Mouse (Mus musculus) ES-CJ7 (cell line): ENCODE measurements around the gene AC161166.1.
"Not testable (repeated sequence)": the region's sequence is repeated elsewhere in the genome, so short reads cannot be mapped to it uniquely, and the experiment has no call there.

Experiments used
- DNase-seq: peaks from one replicate; pipeline ENCODE4 v3.0.0; 2011; ENCODE audit warnings: low read depth, low spot score

AC161166.1 gene

DNA sequence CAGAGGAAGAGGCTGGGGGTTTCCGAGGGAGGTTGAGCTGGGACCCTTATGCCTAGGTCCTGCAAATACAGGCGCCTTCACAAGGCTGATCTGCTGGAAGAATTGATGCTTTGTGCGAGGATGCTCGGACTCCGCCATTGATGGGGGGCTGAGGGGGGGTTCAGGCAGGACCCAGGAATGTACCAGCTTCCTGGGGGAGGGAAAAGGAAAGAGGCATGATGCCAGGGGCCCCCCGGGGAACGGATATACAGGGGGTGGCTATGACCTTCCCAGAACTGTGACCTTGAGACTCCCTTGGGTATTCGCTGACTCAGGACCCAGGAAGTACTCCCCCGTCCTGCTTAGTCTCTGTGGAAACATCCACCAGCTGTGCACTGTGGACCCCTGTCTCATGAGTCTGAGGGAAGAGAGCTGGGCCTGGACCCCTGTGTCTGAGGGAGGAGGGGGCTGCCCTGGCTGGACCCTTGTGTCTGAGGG is 25.6 kb downstream of the AC161166.1 start:
- no peak for DNase-seq

DNA sequence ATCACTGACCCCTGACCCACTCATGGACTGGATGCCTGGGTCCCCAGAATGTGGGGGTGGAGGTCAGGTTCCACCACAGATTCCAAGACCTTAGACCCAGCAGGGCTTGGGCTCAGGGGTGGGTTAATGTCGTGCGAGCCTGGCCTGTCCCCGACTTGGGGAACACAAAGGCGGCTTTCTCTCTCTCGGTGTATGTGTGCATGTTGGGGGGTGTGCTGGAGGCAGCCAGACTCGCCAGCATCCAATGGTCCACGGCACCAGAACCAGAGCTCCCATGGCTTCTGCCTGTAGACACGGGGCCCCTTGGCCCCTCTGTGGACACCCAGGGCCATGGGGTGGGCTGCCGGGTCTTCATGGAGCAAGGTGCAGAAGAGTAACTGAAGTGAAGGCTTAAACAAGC is 26.8 kb downstream of the AC161166.1 start:
- no peak for DNase-seq

DNA sequence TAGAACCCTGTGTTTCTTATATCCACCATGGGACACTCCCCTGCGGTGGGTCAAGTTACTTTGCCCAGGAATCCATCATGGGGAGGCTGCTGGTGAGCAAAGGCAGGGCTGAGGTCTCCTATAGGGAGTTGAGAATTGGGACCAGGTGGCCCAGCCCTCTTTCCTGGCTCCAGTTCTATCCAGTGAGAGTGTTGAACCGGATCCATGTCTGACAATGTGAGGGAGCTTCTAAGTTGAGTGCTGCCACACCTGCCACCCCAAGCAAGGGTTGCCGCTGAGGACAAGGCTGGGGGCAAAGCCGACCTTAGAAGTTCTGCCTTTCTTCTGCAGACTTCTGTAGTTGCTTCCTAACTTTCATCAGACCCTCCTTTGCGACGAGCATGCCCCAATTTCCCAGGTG is 29.0 kb downstream of the AC161166.1 start:
- DNase-seq: not testable (repeated sequence)

DNA sequence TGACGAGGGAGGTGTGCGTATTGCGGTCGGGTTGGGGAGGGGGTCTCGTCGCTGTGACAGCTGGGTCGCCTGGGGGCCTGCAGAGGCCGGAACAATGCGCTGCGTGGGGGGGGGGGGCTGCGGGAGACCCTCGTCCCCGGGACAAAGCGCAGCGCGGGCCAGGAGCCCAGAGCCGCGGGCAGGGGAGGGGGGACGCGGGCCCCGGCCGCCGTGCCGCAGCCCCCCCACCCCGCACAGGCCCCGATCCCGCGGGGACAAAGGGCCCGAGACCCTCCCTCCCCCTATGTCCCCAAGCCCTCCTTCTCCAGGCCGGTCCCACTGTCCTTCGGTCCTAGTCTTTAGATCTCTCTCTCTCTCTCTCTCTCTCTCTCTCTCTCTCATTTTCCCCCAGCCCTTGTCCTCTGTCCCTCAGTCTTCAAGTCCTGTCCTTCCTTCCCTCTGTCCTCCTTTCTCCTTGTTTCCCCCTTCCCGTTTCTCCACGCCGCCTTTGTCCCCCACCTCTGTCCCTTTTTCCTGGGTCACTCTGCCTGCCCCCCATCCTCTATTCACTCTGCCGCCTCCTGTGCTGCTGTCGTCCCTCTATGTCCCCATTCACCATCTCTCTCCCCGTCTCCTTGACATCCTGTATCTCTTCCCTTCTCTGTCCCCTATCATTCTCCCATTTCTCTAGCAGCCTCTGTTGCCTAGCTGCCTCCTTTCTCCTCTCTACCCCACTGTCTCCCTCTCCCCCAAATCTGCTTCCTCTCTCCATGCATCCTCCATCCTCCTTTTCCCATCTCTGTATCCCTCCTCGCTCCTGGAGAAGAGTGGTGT is 29.8 kb downstream of the AC161166.1 start:
- DNase-seq: no peak

DNA sequence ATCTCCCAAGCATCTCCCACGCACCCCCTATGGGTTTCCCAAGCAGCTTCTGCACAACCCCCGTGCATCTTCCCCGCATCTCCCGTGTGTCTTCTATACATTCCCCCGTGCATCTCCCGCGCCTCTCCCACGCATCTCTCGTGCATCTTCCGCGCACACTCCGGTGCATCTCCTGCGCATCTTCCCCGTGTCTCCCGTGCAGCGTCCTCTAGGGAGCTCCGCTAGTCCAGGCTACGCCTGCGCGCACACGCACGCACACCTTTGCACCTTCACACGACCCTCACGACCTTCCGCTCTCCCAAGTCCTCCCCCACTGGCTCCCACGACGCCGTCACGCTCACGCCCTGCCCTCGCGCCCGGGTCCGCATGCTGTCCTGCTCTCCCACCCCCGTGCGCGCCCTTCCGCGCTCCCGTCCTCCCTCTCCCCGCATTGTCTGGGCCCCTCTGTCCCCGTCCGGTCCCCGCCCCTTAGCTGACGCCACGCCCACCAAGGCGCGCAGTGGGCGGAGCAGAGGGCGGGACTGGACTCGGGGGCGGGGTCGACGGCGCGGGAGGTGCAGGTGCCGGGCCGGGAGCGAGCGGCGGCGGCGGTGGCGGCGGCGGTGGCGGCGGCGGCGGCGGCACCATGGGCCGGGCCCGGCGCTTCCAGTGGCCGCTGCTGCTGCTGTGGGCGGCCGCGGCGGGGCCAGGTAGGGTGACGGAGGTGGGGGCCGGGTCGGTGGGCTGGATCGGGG is 30.6 kb downstream of the AC161166.1 start, which contains the start of gene Cadm4:
TSS of gene Cadm4 (plus strand) at position 550 of the 734 bp plus-strand sequence.
- DNase-seq: peak; percentile 82

DNA sequence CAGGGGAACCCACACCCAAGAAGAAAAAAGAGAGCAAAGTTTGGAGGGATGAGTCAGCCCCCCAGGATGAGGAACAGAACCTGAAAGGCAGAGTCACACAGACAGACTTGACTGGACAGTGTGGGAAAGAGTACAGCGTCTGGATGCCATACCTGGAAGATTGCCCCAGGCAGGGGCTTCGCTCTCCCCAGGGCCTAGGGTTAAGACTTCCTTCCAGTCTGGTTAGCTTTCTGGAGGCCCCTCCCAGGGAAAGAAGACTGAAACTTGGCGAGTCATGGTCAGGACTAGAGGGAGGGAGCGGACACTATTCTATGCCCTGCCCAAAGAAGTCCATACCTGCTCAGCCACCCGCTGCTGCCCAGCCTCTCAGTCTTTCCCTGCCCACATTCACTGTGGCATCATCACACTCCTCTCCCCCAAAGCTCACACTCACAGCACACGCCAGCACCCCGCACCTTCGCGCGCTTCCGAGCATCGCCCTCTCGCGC is 31.2 kb downstream of the AC161166.1 start:
- no peak for DNase-seq

DNA sequence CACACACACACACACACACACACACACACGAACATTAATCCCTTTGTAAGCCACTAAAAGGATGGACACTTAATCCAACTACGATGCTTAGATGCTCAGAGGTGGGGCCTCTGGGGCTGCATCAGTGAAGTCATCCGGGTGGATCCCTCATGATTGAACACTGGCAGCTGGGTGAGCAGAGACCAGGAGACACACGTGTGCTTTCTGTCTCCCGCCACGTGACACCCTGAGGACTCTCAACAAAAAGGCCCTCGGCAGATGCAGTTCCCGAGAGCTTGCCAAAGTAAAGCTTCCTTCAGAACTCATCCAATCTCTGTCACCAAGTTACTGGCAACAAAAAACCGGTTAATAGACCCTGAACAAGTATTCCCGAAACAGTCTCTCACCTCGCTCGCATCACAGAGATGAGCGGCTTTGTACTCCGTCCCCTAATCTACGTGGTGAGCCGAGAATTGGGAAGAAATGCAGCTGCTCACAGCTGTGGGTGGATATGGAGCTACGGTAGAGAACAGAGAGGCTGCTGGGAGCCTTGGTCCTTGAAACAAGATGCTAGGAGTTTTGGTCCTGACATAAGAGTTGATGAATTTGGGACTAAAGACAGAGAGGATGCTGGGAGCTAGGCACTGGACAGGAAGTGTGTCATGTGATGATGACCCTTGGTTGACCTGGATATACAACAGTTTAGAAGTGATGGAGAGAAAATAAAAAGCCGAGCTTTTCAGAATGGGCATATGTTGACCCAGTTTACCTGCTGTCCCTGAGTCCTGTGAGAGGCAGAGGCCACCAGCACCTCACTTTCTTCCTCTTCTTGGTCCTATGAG is 31.9 kb downstream of the AC161166.1 start:
- no peak for DNase-seq

DNA sequence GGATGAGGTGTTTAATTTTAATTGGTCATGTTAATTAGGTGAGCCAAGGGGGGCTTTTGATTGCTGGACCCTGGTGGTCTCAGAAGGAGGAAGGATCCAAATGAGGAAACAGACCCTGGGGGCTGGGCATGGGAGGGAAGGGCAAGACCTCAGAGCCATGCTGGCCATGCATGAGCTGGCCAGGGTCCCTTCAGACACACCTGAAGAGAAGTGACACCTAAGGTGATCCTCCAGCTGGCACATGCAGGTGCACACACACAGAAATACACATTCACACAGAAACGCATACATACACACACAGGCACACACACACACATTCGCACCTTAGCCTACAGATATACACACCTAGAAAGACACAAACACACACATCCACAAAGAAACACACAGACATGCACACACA is 32.6 kb downstream of the AC161166.1 start:
- no peak for DNase-seq

DNA sequence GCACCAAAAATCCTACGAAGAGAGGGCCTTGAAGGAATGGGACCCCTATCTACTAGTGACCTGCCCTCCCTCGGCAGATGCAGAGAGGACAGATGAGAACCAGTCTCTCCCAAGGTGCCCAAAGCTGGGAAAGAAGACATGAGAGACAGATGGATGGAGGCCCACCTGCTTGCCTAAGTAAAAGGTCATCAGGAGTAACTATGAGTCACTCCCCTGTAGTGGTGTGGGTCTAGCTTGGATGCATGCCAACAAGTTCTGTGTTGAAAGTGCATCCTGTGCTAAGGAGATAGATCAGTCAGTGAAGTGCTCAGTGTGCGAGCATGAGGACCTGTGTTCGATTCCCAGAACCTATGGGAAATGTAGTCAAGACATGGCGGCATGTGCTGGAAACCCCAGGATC is 33.3 kb downstream of the AC161166.1 start:
- no peak for DNase-seq

DNA sequence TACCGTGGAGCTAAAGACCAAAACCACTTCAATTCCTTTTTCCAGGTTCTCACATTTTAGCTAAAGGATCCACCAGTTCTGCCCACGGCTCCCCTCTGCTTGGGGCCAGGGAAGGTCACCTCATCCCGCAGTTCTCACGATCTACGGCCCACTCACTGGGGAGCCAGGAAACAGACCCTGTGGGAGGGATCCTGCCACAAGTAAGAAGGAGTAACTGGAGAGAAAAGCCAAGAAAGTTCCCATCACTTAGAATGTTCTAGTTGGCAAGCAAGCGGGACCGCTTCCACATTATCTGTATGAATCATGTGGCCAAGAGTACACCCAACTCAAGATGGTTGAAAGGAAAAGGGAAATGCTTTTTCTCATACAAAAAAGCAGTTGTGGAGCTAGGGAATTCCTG is 35.4 kb downstream of the AC161166.1 start:
- DNase-seq: no peak

DNA sequence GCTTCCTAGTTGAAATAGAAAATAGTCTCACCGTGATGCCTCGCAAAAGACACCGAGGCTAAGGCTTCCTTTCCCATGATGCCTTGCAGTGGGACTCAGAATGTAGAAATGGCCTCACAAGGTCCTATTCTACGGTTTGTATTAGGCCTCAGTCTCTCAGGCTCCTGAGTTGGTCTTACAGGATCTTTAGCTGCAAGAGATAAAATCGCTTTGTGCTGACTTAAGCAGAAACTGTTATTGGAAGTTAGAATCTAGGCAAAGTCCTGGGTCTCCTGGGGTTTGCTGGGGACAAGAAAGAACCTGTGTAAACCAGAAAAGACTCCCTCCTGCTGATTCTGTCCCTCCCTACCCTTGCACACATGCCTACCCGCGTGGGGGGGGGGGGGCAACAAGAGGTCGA is 35.9 kb downstream of the AC161166.1 start:
- no peak for DNase-seq

DNA sequence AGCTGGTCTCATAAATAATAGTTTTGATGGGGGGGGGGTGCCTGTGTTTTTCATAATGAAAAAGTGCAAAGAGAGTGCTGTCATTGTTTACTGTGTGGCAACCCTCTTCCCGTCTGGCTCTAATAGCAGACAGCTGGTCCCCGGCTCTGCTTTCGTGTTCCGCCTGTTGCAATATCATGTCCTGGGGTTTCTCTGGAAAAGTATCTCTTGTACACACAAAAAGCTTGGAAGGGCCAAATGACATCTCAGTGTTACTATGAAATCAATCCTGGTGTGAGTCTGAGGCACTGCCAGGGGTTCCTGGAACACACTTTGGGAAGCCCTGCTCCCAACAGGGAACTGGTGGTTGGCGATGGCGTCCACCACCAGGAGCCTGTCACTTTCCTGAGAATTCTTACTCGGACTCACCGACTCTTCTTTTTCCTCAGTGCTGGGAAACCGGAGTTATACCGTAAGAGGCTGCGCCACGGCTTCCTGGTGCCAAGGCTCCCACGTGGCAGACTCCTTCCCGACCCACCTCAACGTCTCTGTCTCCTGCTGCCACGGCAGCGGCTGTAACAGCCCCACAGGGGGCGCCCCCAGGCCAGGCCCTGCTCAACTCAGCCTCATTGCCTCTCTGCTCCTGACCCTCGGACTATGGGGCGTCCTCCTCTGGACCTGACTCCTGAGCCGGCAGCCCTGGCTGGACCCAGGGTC is 37.3 kb downstream of the AC161166.1 start:
- DNase-seq: no peak

DNA sequence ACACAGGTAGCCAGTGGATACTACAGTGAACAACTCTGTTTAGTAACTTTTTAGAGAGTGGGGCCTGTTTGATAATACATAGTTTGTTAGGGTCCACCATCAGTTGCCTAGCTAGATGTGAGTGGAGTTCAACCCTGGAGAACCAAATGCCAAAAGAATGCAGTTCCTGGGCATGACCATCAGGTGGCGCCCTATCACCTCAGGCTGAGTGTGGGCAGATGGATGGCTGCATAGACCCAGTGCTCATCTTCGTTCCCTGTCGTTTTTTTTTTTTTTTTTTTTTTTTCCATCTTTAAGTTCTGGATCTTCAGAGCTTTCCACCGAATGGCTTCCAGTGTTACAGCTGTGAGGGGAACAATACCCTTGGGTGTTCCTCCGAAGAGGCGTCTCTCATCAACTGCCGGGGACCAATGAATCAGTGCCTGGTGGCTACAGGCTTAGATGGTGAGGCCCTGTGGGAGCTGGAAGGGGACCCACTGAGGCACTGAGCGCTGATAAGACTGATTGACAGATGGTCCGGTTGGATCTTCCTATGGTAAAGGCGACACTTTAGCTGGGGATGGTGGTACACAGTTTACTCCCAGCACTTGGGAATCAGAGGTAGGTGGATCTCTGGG is 38.2 kb downstream of the AC161166.1 start:
- DNase-seq: peak; percentile 78

DNA sequence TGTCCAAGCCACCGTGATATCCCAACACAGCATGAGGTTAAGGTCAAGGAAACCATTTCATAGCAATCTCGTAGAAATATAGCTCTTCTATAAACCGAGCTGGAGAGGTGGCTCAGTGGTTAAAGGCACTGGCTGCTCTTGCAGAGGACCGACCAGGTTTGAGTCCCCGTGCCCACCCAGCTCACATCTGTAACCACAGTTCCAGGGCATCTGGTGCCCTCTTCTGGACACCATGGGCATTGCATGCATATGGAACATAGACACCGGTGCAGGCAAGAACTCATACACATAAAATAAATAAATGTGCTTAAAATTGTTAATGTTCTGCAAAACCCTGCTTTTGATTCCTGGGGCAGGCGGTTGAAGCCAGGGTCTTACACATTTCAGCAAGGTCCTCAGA is 39.3 kb downstream of the AC161166.1 start:
- DNase-seq: peak; percentile 78

DNA sequence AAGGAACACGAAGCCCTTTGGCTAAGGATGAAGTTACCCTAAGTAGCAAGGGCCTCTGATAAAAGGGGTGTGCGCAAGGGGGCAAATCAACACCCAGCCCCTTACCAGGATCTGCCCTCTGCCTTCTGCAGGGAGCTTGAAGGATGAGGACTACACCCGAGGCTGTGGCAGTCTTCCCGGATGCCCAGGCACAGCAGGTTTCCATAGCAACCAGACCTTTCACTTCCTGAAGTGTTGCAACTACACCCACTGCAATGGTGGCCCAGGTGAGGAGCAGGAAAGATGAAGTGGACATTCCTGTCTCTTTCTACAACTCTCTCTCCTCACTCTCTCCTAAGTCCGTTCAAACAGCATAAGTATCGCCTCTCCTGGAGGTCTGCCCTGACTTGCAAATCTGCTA is 39.8 kb downstream of the AC161166.1 start:
- DNase-seq: no peak

DNA sequence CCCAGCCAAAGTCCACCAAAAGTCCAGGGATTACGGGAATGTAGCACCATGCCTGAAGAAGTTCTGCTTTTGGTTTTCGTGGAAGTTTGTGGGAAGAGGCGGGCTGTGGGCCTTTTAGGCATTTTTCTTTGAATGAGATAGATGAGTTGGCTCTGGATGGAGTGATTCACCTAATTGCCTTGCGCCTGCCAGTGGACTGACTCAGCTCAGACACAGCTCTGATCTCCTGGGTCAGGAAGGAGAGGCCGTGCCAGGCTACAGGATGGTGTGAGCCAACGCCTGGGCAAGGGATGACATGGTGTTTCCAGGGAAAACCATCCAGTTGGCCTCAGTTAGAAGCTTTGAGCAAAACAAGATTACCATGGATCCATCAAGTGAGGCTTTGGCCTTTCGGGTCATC is 41.9 kb downstream of the AC161166.1 start:
- no peak for DNase-seq

DNA sequence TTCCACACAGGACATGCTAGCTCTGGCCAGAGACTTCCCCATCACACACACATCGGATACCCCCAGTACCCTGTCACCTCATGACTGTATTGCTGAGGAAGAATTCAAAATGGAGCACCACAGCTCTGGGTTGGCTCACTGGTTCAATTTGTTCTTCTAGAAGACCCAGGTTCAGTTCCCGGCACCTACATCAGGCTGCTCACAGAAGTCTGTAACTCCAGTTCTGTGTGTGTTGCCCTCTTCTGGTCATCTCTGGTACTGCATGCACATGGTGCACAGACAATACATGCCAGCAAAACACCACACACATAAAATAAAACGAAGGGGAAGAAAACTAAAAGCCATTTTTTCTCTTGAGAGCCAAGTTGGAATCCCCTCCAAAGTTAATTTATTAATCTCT is 43.1 kb downstream of the AC161166.1 start:
- peak; percentile 81 for DNase-seq

DNA sequence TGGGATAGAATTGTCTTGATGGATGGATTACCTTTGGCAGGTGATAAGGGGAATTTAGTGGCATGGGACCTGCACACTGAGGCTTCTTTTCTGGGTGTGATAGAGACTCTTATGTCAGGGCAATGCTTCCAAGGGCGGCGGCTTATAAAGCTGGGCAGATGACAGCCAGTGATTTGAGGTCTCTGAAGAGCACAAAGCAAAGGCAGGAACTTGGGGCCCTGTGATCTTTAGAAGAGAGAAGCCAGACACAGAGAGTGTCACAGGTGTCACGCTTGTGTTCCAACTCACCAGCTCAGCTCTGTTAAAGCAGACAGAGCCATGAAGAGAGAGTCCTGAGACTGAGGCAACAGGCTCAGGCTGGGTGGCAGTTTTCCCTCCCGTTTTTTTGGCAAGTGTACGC is 44.4 kb downstream of the AC161166.1 start:
- DNase-seq: no peak

DNA sequence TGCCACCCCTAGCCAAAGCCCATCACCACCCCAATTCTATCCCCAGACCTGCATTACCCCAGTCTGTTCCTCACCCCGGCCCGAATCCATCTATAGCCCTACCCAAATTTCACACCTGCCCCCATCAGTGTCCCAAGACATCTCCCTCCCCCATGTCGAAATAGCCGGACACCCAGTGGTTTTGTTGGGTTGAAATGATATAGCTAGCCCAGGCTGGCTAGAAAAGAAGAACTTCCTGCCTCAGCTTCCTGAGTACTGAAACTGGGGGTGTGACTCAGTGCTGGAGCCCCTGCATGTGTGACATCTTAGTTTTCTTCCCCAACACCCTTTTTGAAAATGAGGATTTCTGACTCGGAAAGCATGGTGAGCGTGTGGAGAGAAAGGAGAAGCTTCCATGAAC is 45.4 kb downstream of the AC161166.1 start:
- no peak for DNase-seq

DNA sequence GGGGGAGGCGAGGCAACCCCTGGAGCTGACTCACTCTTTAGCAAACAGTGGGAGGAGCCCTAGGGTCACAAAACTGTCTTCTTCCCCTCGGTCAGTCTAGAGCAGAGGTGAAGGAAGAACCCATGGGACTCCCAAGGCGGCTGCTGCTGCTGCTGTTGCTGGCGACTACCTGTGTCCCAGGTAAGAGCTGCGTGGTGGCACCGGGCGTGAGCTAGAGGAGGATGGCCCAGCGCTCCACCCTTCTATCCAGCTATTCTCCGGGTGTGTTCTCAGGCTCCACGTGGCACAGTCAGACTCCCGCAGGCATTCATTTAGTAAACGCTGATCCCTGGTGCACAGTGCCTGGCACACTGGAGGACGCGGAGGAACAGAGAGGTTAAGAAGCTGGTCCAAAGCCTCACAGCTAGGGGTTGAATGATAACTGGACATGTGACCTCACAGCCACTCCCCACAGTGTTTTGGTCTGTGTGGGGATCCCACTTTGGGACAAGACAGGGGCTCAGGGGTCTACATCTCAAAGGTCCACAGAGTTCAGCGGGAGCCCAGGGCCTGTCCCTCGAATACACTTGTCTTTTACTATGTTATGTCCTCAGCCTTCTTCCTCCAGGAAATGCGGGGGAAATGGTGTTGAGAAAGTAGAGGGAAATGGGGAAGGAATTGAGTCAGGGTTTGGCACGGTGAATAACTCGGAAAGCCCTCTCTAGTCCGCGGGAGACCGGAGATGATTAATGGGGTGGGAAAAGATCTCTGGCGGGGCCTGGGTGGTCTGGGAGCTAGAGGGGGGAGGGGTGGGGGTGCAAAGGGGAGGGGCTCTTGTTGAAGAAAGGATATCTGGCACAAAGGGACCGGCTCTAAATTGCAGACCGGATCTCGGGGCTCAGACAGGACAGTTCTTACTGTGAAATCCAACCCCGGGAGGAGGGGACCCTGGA is 49.6 kb downstream of the AC161166.1 start, which contains the start of gene Plaur:
TSS of gene Plaur (plus strand) at position 97 of the 932 bp plus-strand sequence.
- DNase-seq: peak; percentile 64
